Mouse (Mus musculus) megakaryocyte progenitor cell, adult 5-6 weeks (primary cell): ENCODE data around the gene Klhl42. TPM values are rescaled to one million over a fixed set of nuclear protein-coding genes. Genes with fewer than 3 reads are reported as not detected.

Experiments
- ATAC-seq: replicated peaks from 2 replicates; pipeline ENCODE4 v1.8.0; 2016; ENCODE audit warnings: mild to moderate bottlenecking, moderate TSS enrichment, inconsistent platforms; ENCODE audit not compliant: poor library complexity
- total RNA-seq, 2 experiments: library from RNA; stranded (forward) in 1 of 2; stranded (reverse) in 1 of 2; fragments of 157-497, 149-512 nt in 1 of 2; fragments of 200-1000 nt in 1 of 2; gene quantifications; 2 replicates each; pipeline versions ENCODE4 v1.2.3 to v1.2.4; 2015 to 2017

Klhl42 gene
- total RNA-seq, 2 experiments from 2014 or later, result 6.5 to 8.0 TPM

DNA sequence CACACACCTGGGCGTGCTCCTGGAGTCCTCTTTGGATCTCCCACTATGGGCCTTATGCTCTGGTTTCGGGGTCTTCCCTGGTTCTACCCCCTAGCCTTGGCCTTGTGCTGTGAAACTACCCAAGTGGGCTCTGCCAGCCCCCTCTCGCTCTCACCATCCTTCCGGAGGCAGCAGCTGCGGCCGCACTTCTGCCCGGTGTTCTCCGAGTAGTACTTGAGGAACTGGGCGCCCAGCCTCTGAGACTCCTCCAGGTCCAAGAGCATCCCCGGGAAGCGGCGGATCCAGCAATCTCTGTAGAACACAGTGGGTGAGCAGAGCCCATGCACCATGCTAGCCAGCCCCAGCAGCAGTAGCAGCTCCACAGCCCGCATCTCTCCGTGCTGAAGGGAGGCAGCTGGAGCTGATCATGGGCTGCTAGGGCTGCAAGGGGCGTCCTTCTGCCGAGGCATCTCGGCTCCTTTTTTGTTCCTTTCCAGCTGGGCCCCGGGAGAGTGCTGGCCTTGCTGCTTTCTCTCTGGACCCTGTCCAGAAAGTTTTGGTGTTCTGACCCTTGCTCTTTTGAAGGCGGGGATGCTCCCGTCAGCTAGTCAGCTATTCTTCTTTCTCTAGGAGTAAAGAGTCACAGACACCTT is 4.5 kb upstream of the Klhl42 start, which contains the start of gene Mansc4:
Gene Mansc4 (minus strand): TSS at position 439 of the 632 bp plus-strand sequence.
- no peak; the same call in 1 of the 2 replicates for ATAC-seq

DNA sequence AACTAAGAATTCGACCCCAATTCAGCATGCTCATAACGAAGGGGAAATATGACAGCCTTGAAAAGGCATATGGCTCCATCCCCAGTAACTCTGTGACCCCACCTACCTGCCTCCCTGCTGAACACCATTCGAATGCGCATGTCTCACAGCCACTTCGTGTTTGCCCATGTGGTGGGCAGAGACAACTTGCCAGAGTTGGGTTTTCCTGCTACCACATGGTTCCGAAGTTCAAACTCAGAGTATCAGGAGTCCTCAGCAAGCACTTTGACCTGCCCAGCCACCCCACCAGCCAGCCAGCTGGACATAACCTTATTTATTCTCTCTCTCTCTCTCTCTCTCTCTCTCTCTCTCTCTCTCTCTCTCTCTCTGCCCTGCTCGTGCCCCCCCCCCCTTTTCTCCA is 3.4 kb upstream of the Klhl42 start:
- no peak for ATAC-seq

DNA sequence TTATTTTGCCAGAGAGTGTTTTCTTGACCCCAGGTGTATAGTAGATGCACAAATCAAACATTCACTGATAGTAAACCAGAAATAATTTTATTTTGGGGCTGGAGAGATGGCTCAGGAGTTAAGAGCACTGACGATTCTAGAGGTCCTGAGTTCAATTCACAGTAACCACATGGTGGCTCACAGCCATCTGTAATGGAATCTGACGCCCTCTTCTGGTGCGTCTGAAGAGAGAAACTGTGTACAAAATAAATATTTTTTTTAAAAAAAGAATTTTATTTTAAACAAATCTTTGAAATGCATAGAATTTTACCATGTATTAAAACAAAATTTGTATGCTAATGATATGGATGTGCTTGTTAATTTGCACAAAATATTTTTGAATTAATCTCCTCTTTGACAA is 2.7 kb upstream of the Klhl42 start:
- no peak for ATAC-seq

DNA sequence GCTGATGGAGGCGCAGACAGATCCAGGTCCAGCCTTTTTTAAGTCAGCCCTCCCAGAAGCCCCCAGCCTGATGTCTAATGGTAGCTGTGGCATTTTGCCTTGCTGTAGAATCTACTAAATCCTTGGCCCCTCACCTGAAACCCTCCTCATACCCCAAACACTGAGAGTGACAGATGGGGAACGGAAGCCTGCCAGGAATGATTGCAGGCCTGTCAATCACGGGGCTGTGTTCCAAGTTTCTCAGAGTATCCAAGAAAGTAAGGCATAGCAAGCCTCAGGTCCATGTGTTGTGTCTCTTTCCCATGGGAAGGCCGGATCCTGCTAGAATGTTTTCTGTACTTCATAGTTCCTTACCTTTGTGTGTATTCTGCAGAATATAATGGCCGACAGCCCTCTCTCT is 988 bp upstream of the Klhl42 start:
- ATAC-seq, result no peak

DNA sequence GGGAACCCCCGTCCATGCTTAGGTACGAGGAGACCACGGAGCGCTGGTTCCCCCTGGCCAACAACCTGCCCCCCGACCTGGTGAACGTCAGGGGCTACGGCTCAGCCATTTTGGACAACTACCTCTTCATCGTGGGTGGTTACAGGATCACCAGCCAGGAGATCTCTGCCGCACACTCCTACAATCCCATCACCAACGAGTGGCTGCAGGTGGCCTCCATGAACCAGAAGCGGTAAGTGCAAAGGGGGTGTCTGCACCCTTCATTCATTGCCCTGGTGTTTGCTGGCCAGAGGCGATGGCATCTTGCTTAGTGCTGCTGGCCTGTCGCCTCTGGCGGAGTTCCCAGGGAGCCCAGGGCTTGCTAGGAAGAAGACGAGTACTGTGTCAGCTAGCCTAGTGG is 957 bp downstream of the Klhl42 start:
- peak; percentile 36 for ATAC-seq

DNA sequence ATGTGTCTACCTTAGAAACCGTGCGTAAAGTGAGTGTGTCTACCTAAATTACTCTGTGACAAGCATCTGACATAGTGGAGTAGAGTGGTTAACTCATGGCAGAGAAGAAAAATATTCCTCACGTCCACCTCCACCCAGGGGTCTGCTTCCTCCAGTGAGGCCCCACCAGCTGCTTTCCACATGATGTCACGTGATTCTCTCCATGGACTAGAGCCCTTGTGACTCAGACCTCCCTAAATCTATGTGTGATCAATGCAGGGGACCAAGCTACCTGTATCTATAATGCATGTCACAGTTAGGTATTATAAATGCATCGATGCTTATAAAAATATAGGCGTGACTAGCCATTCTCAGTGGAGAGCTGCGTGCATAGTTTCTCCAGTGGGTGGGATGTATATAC is 3.6 kb downstream of the Klhl42 start:
- ATAC-seq, result no peak

DNA sequence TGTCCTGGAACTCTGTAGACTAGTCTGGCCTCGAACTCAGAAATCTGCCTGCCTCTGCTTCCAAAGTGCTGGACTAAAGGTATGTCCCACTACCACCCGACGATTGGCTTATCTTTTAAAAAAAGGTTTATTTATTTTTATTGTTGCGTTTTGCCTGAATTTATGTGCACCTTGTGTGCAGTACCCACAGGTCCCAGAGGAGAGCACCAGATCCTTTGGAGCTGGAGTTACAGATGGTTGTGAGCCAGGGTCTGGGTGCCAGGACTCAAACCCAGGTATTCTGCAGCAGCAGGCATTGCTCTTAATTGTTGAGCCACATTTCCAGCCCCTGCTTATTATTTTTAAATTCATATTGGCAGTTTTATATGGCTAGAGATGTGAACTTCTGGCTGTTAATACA is 4.9 kb downstream of the Klhl42 start:
- ATAC-seq, result no peak

DNA sequence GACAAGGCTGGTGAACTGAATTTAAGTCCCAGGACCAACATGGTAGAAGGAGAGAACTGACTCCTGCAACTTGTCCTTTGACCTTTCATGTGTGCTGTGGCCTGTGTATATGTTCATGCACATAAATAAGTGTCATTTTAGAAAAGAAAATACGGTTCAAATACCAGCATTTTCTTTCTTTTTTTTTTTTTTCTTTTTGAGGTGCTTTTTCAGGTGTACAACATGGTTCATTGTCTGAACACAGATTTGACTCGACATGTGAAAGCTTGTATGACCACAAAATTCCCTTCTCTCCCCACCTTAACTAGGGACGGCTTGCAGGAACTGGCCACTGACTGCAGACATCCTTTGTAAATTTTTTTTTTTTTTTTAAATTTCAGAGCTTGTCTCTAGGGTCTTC is 5.8 kb downstream of the Klhl42 start:
- no peak for ATAC-seq

DNA sequence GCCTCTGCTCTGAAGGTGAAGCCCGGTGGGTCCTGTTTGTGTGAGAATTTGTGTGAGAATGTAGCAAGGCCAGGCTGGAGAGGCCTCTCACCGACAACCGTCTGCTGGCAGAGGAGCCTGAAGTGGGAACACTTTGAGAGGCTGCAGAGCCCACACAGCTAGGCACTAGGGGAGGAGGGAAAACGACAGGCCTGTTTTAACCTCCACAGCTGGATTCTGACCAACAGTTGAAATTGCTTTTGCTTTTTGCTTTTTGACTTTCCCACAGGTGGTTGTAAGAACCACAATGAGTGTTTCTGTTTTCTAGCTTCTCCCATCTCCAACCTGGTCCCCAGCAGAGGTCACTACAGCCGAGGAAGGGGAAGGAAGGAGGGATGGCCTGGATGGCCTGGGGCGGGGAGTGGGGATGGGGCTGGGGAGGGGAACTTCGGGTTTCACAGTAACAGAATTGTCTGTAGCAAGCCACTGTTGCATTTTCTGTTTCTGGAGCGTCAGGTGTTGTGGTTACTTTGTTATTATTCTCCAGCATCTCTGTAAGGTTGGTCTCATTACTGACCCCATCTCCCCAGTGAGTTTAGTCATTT is 6.3 kb downstream of the Klhl42 start:
- ATAC-seq, result peak; percentile 53

DNA sequence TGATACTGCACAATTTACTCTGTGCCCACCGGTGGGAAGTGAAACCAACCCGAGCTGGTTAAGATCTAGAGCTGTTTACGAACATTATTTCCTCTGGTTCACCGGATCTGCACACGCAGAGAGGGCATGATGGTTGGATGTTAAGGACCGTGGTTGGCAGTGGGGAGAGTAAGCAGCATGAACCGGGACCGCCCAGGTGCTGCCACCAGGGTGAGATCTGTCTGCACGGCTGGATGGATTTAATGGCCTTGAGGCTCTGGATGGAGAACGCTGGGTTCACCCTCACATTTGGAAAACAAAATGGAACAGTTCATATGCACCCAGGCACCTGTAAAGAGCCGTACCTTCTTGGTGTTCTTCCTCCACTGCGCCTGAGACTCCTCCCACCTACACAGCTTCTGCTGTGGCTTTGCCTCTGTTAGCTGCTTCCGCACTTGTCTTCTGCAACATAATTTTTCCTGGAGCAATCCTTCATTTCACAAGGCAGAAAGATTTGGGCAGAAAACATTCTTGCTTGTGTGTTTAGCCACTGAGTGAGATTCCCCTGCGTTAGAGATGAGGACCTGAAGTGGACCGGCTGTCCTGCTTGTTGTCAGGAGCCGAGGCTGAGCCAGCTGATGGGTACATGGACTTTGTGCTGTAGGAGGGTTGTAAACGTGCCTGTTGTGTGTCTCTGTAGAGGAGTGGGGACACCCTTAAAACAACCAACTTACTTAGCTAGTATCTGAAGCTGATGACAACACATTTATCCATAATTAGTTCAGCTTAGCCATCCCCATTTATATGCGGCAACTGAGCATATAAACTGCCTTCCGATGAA is 8.5 kb downstream of the Klhl42 start:
- peak; percentile 61 for ATAC-seq

DNA sequence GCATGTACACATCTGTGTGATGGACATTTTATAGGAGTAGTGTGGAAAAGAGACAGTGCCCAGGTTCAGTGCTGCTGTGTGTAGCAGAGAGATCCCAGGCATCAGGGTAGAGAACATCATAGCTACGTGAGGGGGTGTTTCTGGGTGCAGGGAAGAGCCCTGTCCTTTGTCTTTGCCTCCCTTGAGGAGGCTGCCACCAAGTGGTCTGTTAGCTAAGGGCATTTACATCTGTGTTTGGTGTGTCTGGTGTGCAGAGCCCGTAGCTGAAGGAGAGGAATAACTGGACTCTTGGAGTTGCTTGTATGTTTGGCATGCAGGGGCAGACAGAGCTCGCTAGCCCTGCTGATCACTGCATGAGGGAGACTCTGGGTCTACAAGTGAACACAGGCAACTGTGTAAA is 11.1 kb downstream of the Klhl42 start:
- no peak for ATAC-seq

DNA sequence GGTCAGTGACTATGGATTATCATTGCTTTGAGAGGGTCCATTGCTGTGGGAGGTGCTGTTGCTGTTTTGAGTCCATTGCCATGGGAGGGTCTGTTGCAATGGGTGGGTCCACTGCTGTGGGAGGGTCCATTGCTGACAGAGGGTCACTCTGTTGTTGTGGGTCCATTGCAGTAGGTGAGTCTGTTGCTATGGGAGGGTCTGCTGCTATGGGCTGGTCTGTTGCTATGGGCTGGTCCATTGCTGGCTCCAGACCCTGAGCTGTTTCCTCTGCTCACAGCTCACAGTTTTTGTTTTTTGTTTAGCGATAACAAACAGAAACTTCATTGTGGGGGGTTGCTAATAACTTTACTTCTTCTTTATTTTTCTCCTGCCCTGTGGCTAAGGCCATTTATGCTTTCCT is 14.3 kb downstream of the Klhl42 start:
- no peak for ATAC-seq

DNA sequence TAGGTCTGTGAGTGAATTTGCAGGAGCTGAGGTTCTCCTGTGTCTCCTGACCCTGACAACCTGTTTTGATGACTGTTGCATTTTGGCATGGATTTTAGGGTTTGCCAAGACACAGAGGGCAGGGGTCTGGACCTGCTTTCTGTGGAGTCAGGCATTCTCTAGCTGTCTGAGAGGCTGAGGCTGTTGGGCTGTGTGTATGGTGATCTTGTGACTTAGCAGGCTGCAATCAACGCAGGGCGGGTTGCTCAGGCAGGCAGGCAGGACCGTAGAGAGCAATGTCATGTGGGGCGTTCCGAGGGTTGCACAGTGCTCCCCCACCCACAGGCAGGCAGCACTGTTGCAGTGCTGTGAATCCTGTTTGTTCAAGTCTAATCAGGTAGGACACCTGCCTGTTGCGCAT is 15.5 kb downstream of the Klhl42 start:
- 0 out of 2 replicates have a peak, but pooled peaks have one; percentile 17 for ATAC-seq

DNA sequence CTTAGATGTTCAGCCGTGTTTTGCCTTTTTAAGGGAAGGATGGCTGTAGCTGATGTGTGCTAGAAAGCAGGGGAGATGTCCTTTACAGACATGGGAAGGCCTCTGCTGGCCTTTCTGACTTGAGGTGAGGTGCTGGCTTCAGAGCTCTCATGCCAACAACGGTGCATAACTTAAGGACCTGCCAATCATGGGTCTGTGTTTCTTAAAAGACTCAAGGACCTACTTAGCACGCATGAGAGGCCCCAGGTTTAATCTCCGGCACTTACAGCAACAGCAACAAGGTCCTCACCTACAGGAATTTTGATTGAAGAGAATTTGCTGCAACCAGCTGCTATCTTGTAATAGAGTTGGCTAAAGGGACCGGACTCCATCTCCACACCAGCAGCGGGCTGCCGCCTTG is 18.1 kb downstream of the Klhl42 start:
- no peak for ATAC-seq

DNA sequence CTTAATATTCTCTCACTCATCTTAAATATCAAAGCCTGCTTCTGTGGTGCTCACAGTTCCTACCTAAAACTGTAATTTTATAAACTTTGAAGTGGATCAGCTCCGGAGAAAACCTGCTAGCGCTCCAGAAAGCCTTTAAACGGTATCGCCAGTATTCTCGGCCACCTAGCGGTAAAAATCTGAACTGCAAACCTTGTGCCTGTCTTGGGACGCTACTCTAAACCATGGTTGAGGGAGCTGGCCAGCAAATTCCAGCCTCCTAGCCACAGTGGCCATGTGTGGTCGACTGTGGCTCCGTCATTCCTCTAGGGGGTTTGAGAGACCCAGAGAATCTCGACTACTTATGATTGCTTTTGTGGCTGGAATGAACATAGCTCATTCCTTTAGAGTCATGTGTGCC is 25.4 kb downstream of the Klhl42 start:
- peak; percentile 87 for ATAC-seq

DNA sequence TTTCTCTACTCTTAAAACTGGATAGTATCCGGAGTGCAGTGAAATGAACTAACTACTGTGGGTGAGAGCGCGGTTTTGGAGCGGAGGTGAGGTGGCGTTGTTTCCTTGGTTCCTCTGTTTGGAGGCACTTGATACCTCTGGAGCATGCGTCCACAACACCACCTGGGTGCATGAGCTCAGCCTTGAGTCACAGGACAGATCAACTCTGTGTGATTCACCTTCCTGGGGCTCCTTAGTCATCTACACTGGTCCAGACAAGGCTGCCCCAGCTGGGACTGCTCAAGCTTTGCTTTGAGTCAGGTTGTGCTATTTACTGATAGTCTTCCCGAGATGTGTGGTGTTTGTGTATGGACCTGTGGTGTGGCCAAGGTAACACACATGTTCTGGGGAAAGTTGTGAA is 26.6 kb downstream of the Klhl42 start:
- no peak for ATAC-seq

DNA sequence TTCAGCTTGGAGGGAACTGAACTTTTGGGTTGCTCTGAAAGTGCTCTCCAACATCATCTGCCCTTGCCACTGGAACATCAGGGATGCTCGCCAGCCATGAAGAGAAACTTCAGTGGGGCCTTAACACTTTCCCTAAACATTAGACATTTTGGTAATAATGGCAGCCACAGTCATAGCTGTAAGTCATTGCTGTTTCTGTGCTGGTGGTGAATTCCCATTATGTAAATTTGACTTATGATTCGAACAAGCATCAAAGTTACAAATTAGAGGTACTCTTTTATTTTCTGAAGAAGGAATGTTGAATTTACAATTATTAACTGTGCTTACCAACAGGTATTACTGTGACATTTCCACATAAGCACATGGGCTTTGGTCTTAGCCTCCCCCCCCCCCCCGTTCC is 27.0 kb downstream of the Klhl42 start:
- no peak for ATAC-seq

DNA sequence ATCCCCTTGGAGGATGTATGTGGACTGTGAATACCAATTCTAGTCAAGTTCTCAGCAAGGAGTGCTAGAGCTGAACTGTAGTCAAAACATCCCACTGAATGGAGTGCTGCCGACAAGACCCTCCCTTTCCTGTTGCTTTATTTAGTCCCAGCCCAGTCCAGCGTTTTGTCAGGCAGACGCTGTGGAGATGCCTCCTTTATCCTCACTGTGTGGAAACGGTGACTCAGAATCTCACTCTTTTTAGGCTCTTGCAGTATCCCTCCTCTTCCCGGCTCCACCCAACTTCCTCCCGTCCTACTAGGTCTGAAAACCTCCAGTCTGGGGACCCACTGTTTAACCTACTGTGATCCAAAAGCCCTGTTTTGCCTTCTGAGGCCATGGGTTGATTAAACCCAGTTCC is 30.1 kb downstream of the Klhl42 start:
- ATAC-seq, result no peak

DNA sequence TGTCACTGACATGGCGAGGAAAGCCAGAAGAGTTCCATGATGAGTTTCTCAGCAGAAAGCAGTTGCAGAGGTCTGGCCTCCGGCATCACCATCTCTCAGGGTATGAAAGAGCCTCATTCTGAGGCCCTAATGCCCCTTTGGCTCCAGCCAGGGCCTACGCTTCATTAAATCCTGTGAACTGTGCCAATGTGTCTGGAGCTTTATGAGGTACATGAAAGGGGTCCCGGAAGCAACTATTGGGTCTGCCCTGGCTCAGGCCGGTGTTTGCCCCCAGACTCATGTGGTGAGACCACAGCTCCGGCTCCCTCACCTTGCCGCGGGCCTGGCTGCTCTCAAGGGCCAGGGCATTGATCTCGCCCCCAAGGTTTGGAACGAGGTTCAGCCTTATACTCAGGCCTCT is 36.1 kb downstream of the Klhl42 start:
- no peak for ATAC-seq

DNA sequence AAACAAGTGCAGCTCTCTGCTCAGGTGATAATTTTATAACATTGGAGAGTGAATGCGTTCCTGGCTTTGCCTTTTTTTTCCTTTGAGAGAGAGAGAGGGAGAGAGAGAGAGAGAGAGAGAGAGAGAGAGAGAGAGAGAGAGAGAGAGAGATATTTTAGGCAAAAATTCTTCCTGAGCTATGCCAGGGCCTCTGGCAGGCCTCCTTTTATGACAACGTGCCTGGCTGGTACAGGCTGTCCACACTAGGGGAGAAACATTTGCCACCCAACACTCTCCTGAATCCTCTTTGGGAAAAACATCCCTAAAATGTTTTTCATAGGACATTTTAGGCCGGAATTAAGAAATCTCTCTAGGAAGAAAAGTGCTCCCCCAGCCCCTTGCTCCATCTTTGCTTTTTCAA is 47.1 kb downstream of the Klhl42 start:
- ATAC-seq, result no peak

DNA sequence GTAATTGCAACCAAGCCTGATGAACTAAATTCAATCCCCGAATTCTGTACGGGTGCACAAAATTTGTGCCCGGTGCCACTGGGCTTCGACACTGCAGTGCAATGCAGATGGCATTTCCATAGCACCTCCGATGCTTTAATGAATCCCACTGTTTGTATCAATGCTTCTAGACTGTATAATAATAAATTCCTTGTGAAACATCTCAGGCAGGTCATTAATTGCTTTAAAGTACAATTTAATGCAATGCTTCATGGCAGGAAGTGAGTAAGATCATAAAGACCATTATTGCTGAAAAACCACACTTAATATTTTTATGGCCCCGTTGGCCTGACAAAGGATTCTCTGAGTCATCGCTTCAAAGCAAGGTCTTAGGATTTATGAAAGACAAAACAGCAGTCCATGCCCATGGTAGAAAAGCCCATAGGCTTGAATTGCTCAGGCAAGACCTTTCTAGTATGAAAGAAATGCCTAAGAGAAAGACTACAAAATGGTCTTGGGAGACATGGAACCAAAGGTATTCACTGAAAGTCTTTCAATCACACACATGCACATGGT is 49.5 kb downstream of the Klhl42 start:
- ATAC-seq, result no peak

DNA sequence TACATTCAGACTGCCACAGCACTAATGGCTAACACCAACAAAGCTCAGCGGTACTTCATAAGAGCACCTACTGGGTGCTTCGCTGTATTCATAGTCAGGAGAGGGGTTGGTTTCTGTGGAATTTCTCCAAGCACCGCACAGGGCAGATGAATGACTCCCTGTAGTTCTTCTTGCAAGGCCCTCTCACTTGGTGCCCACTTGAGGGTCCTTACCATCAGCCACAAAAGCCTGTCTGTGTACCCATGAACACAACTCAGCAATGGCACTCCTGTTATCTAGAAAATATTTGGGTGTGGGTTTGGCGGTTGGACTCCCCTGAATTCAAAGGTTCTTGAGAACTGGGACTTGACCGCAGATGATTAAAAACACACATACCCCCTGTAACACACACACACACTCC is 53.5 kb downstream of the Klhl42 start:
- no peak for ATAC-seq
